Mouse (Mus musculus): ENCODE results near the gene Psmc6. TPM values are rescaled to one million over a fixed set of nuclear protein-coding genes. Genes with fewer than 3 reads are reported as not detected.
A peak's percentile ranks its signal among the peaks of the same experiment; 100 is the strongest.

Gene Psmc6
- polyA plus RNA-seq, 1 experiment from 2014 or later: 65.1 TPM

GRCm38 (mm10) chr14:45328072-45328713 is 1.4 kb upstream of the Psmc6 start:
- H3K36me3 ChIP-seq (replicated peaks; ENCODE audit: insufficient read depth, low read length): peaks cover 15% of the 10 kb centered on the region
- no peaks in the 10 kb centered on the region for H3K27me3 ChIP-seq (ENCODE audit: insufficient read depth, low read length)
- H3K9me3 ChIP-seq (ENCODE audit: low read length): no peaks in the 10 kb centered on the region
- TF ChIP-seq CTCF (IDR thresholded peaks at IDR 0.05; ENCODE audit: low read depth) (no peak), EP300 (IDR thresholded peaks at IDR 0.05; ENCODE audit: low read depth) (no peak)
- DNase-seq: no peak
- no peak overlapping the region for H3K27ac ChIP-seq (ENCODE audit: low read depth)
- H3K4me1 ChIP-seq (ENCODE audit: insufficient read depth): peaks cover 8% of the 10 kb centered on the region
- no peak overlapping the region for H3K9ac ChIP-seq (replicated peaks)
- WGBS (ENCODE audit: insufficient replicate concordance): 73% methylated on average over 4 of the region's 4 CpGs
- H3K4me3 ChIP-seq (ENCODE audit: low read depth, low read length): no peak overlapping the region
- H3K4me2 ChIP-seq (ENCODE audit: low read depth, low read length): no peak overlapping the region
- no peak for ATAC-seq

GRCm38 (mm10) chr14:45329018-45329588 is 485 bp upstream of the Psmc6 start:
- Histone ChIP-seq H3K9me3 (ENCODE audit: low read length) (no peaks in the 10 kb centered on the region), H3K4me1 (ENCODE audit: insufficient read depth) (peaks cover 8% of the 10 kb centered on the region), H3K4me3 (ENCODE audit: low read depth, low read length) (peak overlapping the region; percentile 99), H3K4me2 (ENCODE audit: low read depth, low read length) (peak overlapping the region; percentile 74), H3K9ac (replicated peaks) (peak overlapping the region; percentile 3; the same call in 1 of the 2 replicates), H3K27me3 (ENCODE audit: insufficient read depth, low read length) (no peaks in the 10 kb centered on the region), H3K27ac (ENCODE audit: low read depth) (no peak overlapping the region), H3K36me3 (replicated peaks; ENCODE audit: insufficient read depth, low read length) (peaks cover 22% of the 10 kb centered on the region)
- ATAC-seq (peak; percentile 13), DNase-seq (no peak)
- TF ChIP-seq CTCF (IDR thresholded peaks at IDR 0.05; ENCODE audit: low read depth) (no peak), EP300 (IDR thresholded peaks at IDR 0.05; ENCODE audit: low read depth) (no peak)
- WGBS (ENCODE audit: insufficient replicate concordance): 10% methylated on average over 8 of the region's 8 CpGs

- H3K27ac ChIP-seq (ENCODE audit: low read depth): peak within 1 kb of the TSS; percentile 75
- ATAC-seq (peak; percentile 99), DNase-seq (peak; percentile 98)
- H3K36me3 ChIP-seq (replicated peaks; ENCODE audit: insufficient read depth, low read length): peaks cover 22% of the 10 kb centered on the region
- peak within 1 kb of the TSS; percentile 67 for H3K4me3 ChIP-seq (ENCODE audit: low read depth, low read length)
- peak within 1 kb of the TSS; percentile 92 for H3K4me2 ChIP-seq (ENCODE audit: low read depth, low read length)
- no peaks in the 10 kb centered on the region for H3K9me3 ChIP-seq (ENCODE audit: low read length)
- TF ChIP-seq EP300 (IDR thresholded peaks at IDR 0.05; ENCODE audit: low read depth) (no peak), CTCF (IDR thresholded peaks at IDR 0.05; ENCODE audit: low read depth) (0 out of 2 replicates have a peak, but pooled peaks have one; percentile 5)
- H3K27me3 ChIP-seq (ENCODE audit: insufficient read depth, low read length): no peaks in the 10 kb centered on the region
- H3K9ac ChIP-seq (replicated peaks): peak within 1 kb of the TSS; percentile 78
- H3K4me1 ChIP-seq (ENCODE audit: insufficient read depth): peaks cover 6% of the 10 kb centered on the region; the same call in 1 of the 2 replicates
- WGBS (ENCODE audit: insufficient replicate concordance): 0% methylated on average over 78 of the region's 93 CpGs
These were observed 21.6 kb downstream of the Psmc6 start, which contains the start of gene Styx for GRCm38 (mm10) chr14:45350931-45351859. Gene Styx (plus strand): TSS chr14:45351093.

- no peaks in the 10 kb centered on the region for H3K9me3 ChIP-seq (ENCODE audit: low read length)
- ATAC-seq (no peak), DNase-seq (no peak)
- 87% methylated on average over 16 of the region's 16 CpGs for WGBS (ENCODE audit: insufficient replicate concordance)
- no peak overlapping the region for H3K9ac ChIP-seq (replicated peaks)
- H3K36me3 ChIP-seq (replicated peaks; ENCODE audit: insufficient read depth, low read length): peaks cover 8% of the 10 kb centered on the region
- H3K4me1 ChIP-seq (ENCODE audit: insufficient read depth): no peaks in the 10 kb centered on the region
- no peaks in the 10 kb centered on the region for H3K27me3 ChIP-seq (ENCODE audit: insufficient read depth, low read length)
- no peak overlapping the region for H3K27ac ChIP-seq (ENCODE audit: low read depth)
- H3K4me3 ChIP-seq (ENCODE audit: low read depth, low read length): no peak overlapping the region
- TF ChIP-seq CTCF (IDR thresholded peaks at IDR 0.05; ENCODE audit: low read depth) (no peak), EP300 (IDR thresholded peaks at IDR 0.05; ENCODE audit: low read depth) (no peak)
- H3K4me2 ChIP-seq (ENCODE audit: low read depth, low read length): no peak overlapping the region
These were observed 34.9 kb downstream of the Psmc6 start for GRCm38 (mm10) chr14:45364211-45365195.

- no peaks in the 10 kb centered on the region for H3K9me3 ChIP-seq (ENCODE audit: low read length)
- no peak overlapping the region for H3K9ac ChIP-seq (replicated peaks)
- no peaks in the 10 kb centered on the region for H3K4me1 ChIP-seq (ENCODE audit: insufficient read depth)
- 84% methylated on average over 6 of the region's 6 CpGs for WGBS (ENCODE audit: insufficient replicate concordance)
- ATAC-seq (no peak), DNase-seq (no peak)
- TF ChIP-seq CTCF (IDR thresholded peaks at IDR 0.05; ENCODE audit: low read depth) (no peak), EP300 (IDR thresholded peaks at IDR 0.05; ENCODE audit: low read depth) (no peak)
- no peak overlapping the region for H3K4me3 ChIP-seq (ENCODE audit: low read depth, low read length)
- H3K36me3 ChIP-seq (replicated peaks; ENCODE audit: insufficient read depth, low read length): peaks cover 14% of the 10 kb centered on the region
- H3K4me2 ChIP-seq (ENCODE audit: low read depth, low read length): no peak overlapping the region
- no peaks in the 10 kb centered on the region for H3K27me3 ChIP-seq (ENCODE audit: insufficient read depth, low read length)
- no peak overlapping the region for H3K27ac ChIP-seq (ENCODE audit: low read depth)
These were observed 35.6 kb downstream of the Psmc6 start for GRCm38 (mm10) chr14:45365196-45365587.
